Mouse (Mus musculus) layer of hippocampus, postnatal 14 days (tissue): ENCODE data around the gene 1110065P20Rik. TPM values are rescaled to one million over a fixed set of nuclear protein-coding genes. Genes with fewer than 3 reads are reported as not detected.

ENCODE experiments used
- total RNA-seq, 2 experiments: library from RNA; stranded (reverse); gene quantifications; 2 replicates each; pipeline ENCODE4 v1.2.3; 2021

1110065P20Rik gene
- total RNA-seq, 2 experiments from 2014 or later: 101 to 106 TPM

Other genes starting within 250 kb of the 1110065P20Rik start
- under 1 TPM; 0.45 to 0.92 TPM for gene 3100002H09Rik, start 240.4 kb downstream of the 1110065P20Rik start, total RNA-seq
- gene Pou3f1, start 194.4 kb downstream of the 1110065P20Rik start, total RNA-seq: 10 to 100 TPM; 33.0 to 41.2 TPM
- gene Utp11, start 157.6 kb downstream of the 1110065P20Rik start, total RNA-seq: 10 to 100 TPM; 15.5 to 17.5 TPM
- 1 to 10 TPM; 4.5 to 4.9 TPM for gene Fhl3, start 150.5 kb downstream of the 1110065P20Rik start, total RNA-seq
- 10 to 100 TPM; 33.2 to 35.7 TPM for gene Sf3a3, start 136.4 kb downstream of the 1110065P20Rik start, total RNA-seq
- 10 to 100 TPM; 37.3 to 41.2 TPM for gene Inpp5b, start 109.3 kb downstream of the 1110065P20Rik start, total RNA-seq
- 10 to 100 TPM; 24.6 to 27.5 TPM for gene Mtf1, start 49.1 kb downstream of the 1110065P20Rik start, total RNA-seq
- gene Yrdc, start 517 bp downstream of the 1110065P20Rik start, total RNA-seq: 10 to 100 TPM; 28.0 to 28.4 TPM
- 10 to 100 TPM; 44.3 to 46.1 TPM for gene Maneal, start 11.0 kb upstream of the 1110065P20Rik start, total RNA-seq
- 10 to 100 TPM; 16.1 to 23.6 TPM for gene Epha10, start 29.7 kb upstream of the 1110065P20Rik start, total RNA-seq
- gene 9930104L06Rik, start 85.9 kb upstream of the 1110065P20Rik start, total RNA-seq: 10 to 100 TPM; 16.8 to 17.5 TPM
- 1 to 10 TPM; 3.3 to 3.4 TPM for gene Cdca8, start 88.1 kb upstream of the 1110065P20Rik start, total RNA-seq
- 10 to 100 TPM; 13.0 to 18.6 TPM for gene Rspo1, start 135.2 kb upstream of the 1110065P20Rik start, total RNA-seq
- gene Gnl2, start 165.4 kb upstream of the 1110065P20Rik start, total RNA-seq: 10 to 100 TPM; 62.6 to 71.7 TPM
- gene Dnali1, start 214.5 kb upstream of the 1110065P20Rik start, total RNA-seq: 1 to 10 TPM in 1 of 2 experiments, under 1 TPM in 1; 0.76 to 2.0 TPM
- gene Snip1, start 215.5 kb upstream of the 1110065P20Rik start, total RNA-seq: 10 to 100 TPM; 13.7 to 15.1 TPM
- 100 to 1,000 TPM; 110 to 113 TPM for gene Meaf6, start 233.9 kb upstream of the 1110065P20Rik start, total RNA-seq